Mouse (Mus musculus) liver, adult (tissue): ENCODE data around the gene Cachd1.

Experiments used
- GATA4 ChIP-seq: IDR thresholded peaks from 2 replicates; pipeline ENCODE4 v1.6.1; 2014; ENCODE audit warnings: mild to moderate bottlenecking, low read length; ENCODE audit not compliant: insufficient replicate concordance

The Cachd1 gene

DNA sequence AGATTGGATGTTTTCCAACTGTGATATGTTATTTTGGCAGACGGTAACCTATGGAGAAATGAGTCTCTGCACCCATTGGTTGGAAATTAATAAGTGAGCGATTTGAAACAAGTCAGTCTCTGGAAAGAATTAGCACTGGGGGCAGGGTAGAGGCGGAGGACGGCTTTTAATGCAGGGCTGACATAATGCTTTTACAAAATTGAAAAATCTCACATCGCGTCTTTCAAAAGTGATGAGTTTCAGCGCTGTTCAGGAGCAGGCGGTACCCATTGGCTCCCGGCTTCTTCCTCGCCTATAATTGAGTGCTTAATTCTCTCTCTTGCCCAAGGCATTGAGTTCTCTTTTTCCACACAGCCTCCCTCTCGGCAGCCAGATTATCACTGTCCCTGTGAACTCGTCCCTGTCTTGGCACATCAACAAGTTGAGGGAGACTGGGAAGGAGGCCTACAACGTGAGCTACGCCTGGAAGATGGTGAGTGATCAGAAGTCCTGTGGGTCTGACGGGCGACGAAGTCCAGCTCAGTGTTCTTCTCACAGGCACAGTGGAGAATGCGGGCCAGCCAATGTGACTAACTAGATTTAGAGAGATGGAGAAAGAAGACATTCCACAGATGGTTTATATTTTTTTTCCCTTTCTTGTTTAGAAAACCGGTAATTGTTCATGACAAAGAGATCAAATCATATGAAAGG lies 191.4 kb downstream of the Cachd1 start:
- no peak for TF ChIP-seq GATA4

DNA sequence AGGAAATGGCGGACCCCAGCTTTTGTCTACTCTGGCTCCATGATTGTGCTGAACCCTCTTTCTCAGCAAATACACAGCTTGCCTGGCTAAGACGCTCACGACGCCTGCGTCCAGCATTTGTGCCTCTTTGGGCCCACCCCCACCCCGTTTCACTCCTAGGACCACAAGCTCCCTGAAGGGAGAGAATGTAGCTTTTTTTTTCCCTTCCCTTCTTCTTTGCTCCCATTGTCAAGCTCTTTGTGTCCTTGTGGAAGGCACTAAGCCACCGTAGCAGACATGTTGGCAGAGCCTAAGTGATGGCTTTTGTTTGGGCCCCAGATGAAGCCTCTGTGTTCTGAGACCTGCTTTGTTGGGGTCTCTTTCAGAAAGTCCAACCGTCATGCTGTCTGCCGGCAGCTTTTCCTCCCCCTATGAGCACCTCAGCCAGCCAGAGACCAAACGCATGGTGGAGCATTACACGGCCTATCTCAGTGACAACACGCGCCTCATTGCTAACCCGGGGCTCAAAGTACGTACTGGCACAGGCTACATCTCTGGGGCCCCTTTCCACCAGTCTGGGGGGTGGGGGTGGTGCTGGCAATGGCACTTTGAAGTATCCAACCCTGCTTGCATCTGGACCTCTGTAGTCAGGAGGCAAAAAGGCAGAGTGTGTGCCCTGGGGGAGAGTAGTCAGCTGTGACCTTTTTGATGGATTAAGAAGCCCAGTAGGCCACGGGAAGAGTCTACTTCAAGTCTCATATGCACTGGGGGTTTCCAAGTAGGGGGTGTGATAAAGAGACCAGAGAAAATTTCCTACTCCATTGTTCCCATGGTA lies 197.4 kb downstream of the Cachd1 start:
- no peak for TF ChIP-seq GATA4

DNA sequence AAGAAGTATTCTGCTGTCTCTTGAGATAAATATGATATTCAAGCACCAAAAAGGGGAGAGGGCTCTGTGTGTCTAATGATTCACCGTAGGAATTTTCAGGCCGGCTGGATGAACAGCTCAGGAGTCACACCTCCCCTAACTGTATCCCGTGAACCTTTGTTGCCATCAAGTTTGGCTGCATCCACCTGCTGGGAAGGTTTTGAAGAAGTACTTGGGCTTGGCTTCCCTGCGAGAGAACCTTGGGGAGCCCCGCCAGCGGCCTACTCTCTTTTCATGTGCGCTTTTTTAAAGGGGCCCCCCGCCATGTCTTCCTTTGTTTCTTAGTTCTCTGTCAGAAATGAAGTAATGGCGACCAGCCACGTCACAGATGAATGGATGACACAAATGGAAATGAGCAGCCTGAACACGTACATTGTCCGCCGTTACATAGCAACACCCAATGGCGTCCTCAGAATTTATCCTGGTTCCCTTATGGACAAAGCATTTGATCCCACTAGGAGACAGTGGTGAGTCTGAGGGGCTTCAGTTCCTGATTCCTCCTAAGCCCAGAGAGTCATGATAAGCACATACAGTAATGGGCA lies 198.1 kb downstream of the Cachd1 start:
- no peak for TF ChIP-seq GATA4

DNA sequence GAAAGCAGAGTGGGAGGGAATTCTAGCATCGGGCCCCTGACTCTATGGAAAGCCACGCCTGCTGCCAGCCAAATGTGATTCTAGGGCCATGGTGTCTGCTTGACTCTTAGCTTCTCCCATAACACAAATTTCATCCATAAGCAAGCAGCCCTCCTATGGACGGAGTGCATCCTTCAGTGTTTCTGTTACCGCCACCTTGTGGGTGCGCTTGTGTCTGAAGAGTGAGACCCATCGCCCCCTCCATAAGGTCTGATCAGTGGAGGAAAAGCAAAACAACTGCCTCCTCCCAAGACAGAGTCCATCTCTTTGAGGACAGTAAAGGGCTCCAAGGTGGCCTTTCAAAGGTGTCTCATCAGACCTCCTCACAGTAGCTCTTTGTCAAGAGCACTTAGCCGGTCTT lies 201.0 kb downstream of the Cachd1 start:
- no peak for TF ChIP-seq GATA4

DNA sequence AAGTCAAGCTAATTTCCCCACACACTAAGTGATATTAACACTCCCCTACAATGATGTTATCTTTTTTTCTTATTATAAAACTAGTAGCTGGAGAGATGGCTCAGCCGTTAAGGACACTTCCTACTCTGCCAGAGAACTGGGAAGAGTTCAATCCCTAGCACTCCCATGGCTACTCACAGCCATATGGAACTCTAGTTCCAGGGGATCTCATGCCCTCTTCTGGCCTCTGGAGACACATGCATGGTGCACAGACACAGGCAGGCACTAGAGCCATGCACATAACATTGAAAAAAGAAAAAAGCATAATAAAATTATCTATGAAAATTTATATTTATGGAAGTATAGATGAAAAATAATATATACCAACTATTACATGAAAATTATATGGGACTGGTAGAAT lies 210.7 kb downstream of the Cachd1 start:
- no peak for TF ChIP-seq GATA4

DNA sequence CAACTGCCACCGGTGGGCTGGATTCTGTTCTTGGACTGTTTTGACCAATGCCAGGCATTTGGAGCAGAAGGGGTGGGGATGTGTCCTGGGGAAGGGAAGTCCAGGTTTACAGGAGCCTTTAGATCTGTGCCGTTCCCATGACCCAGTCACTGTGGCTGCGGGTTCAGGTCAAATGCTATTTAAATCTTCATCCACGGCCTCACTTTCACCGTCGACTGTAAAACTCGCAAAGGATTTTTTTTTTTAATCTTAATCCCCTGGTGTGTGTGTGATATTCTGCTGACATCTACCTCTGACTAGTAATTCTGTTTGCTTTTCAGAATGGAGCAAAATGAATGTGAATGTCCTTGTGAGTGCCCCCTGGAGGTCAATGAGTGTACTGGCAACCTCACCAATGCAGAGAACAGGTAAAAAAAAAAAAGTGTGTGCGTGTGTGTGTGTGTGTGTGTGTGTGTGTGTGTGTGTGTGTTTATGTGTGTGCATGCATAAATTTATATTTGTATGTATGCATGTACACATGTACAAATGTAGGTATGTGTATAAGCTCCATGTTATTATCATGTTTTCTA lies 211.8 kb downstream of the Cachd1 start:
- TF ChIP-seq GATA4, result no peak

DNA sequence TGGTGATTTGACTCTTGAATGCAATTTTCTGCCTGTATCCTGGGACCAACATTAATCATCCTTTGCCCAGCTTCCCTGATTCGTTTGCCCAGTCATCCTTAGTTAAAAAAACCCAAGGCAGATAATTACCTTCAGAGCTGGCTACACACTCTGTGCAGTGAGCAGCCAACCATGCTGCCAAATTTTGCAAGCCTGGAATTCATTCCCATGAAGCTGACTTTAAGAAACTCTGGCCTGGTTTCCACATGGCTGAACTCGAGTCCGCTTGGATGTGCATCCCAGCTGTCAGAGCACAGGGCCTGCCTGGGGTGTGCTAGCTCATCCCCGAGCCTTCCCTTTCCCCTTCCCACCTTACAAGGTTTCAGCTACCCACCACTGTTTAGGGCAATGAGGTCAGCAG lies 214.5 kb downstream of the Cachd1 start:
- TF ChIP-seq GATA4, result no peak

DNA sequence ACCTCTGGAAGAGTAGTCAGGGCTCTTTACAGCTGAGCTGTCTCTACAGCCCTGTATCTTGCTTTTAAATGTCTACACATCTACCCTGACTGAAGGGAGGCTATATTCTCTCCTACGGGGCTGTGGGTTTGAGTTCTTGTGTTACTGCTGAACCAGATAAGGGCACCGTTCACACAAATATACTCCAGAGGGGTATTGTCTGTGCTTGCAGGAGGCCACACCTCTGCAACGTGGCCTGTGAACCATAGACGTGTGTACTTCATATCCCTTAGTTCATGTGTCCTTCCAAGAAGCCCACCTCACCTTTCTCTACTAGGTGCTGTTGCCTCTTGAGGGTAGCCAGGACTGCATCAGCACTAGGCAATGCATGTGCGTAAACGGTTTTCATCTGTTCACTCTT lies 215.6 kb downstream of the Cachd1 start:
- no peak for TF ChIP-seq GATA4

DNA sequence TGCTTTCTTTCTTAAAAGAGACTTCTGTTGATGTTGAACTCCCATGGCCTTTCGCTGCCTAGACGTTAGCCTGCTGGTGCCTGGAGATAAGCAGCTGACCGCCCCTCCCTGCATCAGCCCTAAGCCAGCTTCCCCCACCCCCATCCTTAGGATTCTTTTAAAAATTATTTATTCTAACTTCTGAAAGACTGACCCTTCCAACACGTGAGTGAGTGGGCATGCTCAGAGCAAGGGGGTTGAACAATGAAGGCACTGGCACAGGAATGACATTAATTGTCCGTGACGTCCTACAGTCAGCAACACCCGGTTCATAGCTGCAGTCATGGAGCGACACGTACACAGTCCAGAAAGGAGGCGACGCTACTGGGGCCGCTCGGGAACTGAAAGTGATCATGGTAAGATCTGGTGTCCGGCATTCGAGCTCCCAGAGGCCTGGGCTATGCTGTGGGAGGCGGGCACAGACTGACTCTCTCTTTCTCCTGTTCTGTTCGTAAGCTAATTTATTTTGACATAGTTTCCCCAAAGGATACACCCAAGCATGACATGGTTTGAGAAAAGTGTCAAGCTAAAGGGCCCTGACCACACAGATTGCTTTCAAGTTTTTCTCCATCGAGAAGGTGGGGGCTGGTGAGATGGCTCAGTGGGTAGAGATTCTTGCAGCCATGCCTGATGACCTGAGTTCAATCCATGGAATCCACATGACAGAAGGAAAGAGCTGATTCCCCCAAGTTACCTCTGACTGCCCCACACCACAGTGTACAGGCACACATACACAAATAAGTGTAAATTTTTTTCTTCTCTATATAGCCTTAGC lies 218.2 kb downstream of the Cachd1 start:
- no peak for TF ChIP-seq GATA4

DNA sequence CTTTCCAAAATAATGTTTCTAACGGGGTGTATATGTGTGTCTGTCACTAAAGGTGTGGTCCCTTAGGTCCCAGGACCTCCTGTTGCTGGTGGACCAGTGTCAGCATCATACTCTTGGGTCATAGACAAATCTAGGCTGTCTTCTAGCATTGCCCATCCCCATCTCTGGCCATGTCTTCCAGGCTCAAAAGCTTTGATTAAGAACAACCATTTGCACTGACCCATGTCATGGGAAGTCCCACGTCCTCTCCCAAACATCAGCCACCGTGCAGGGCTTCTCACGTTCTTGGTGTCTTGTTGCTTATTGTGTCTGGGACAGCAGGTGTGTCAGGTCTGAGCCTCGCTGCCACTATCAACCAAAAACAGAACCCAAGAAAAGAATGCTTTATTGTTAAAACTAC lies 219.1 kb downstream of the Cachd1 start:
- no peak for TF ChIP-seq GATA4

DNA sequence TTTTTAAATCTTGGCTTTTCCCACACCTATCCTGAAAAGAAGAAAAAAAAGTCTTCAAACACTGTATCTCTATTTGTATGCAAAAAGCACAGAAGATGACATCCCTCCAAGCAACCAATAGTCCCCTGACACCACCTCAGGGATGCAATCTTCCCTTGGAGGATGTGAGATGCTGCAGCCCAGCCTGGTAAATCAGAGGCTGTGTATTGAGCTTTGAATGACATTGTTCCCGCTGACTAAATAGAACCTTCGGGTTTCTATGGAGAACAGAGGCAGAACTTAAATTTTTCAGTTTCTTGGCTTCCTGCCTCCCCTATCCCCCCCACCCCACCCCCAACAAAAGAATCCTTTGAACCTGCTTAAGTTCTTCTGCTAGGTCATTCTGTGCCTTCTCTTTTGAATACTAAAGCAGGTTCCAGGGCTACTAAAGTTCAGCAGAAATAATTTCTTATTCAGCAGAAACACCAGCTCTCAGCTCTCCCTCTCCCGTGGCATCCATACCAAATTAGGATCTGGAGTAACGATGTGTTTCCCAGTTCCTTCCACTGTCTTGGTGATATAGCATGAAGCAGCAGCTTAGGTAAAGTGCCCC lies 219.7 kb downstream of the Cachd1 start:
- TF ChIP-seq GATA4, result no peak

DNA sequence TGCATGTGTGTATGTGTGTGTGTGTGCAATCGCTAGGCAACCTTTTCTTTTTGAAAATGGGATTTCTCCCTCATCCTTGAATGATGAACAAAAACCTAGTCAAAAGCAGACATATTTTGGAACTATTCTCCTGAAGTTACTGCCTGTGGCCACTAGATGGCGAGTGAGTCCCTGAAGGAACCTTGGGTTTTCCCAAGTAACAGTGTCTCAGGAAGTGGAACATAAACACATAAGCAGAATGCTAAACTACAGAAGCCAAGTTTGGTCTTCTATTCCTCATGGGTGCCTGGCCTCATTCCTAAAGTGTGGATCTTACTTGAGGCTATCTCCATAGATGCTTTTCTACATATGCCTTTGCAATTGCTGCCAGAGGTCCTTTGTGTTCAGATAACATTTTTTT lies 221.7 kb downstream of the Cachd1 start:
- TF ChIP-seq GATA4, result no peak

DNA sequence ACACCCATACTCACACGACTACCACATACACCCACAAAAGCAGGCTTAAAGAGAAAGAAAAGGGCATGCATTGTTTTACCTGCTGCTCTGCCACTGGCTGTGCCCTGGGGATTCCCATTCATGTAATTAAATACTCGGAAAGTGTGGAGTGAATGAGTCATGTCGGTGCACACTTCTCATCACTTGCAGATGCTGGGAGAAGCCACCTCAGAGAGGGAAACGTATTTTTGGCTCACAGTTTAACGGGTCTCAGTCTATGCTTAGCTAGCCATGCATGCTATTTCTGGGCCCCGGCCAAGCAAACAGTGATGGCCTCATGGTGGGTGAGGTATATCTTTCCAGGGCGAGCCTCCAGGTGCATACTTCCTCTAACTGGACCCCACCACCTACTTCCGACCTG lies 222.4 kb downstream of the Cachd1 start:
- no peak for TF ChIP-seq GATA4

DNA sequence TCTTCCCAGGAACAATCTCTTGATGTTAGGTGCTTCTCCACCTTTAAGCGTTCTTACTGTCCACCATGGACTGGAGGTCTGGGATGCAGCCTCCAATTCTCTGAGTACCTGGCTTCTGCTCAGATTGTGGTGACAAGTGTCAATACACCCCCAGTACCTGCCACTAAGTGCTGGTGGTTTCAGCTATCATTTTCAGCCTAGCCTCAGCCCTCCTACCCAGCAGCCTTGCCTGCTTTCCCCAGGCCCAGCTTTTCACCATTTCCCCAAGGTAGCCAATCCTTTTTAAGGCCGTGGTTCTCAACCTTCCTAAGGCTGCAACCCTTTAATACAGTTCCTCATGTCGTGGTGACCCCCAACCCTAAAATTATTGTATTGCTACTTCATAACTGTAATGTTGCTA lies 224.1 kb downstream of the Cachd1 start:
- TF ChIP-seq GATA4, result no peak

DNA sequence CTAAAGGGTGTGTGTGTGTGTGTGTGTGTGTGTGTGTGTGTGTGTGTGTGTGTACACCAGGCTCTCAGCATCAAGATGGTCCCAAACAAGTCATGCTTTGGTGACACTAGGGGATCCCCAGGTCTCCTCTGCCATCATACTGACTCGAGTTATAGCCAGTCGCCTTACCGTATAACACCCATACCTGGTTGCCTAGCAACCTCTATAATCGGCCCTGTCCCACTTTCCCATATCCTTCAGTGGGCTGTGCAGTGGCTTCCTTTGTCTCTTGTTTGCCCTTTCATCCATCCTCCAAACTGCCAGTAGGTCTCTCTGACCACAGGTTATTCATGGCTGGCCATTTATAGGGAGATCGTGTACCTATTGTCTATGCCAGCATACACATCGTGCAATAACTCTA lies 224.6 kb downstream of the Cachd1 start:
- TF ChIP-seq GATA4, result no peak
